Mouse (Mus musculus) forebrain, postnatal 0 days (tissue): ENCODE results near the gene Rassf2. TPM values are rescaled to one million over a fixed set of nuclear protein-coding genes. Genes with fewer than 3 reads are reported as not detected.

Source experiments
- ATAC-seq: fragments of 200-750 bp; cut with Nextera tagmentation; 2 replicates; pipeline ENCODE4 v1.8.0; 2017; ENCODE audit warnings: mild to moderate bottlenecking, moderate library complexity
- DNase-seq: peaks from one replicate; pipeline ENCODE4 v3.0.0-alpha.2; 2015
- H3K27ac ChIP-seq: fragments of 300-500 bp; sonication (generic); 2 replicates; pipeline ENCODE4 v1.5.1; 2014; ENCODE audit warnings: low read depth, mild to moderate bottlenecking, antibody characterized with exemption, low read length, moderate library complexity, mixed read lengths
- H3K27me3 ChIP-seq: fragments of 300-500 bp; sonication (generic); 2 replicates; pipeline ENCODE4 v1.6.1; 2014; ENCODE audit warnings: mild to moderate bottlenecking, low read length, mixed read lengths; ENCODE audit not compliant: insufficient read depth
- H3K36me3 ChIP-seq: fragments of 300-500 bp; sonication (generic); 2 replicates; pipeline ENCODE4 v1.6.1; 2014; ENCODE audit warnings: mild to moderate bottlenecking, moderate library complexity; ENCODE audit not compliant: insufficient read depth
- H3K4me1 ChIP-seq: fragments of 300-500 bp; sonication (generic); 2 replicates; pipeline ENCODE4 v1.6.1; 2014; ENCODE audit warnings: antibody characterized with exemption; ENCODE audit not compliant: insufficient read depth
- H3K4me2 ChIP-seq: fragments of 300-500 bp; sonication (generic); 2 replicates; pipeline ENCODE4 v1.6.1; 2014; ENCODE audit warnings: low read depth, mild to moderate bottlenecking, moderate library complexity
- H3K4me3 ChIP-seq: fragments of 300-500 bp; sonication (generic); 2 replicates; pipeline ENCODE4 v1.5.1; 2014; ENCODE audit warnings: low read depth, low read length, mixed read lengths
- H3K9ac ChIP-seq: fragments of 300-500 bp; sonication (generic); 2 replicates; pipeline ENCODE4 v1.6.1; 2014; ENCODE audit warnings: mild to moderate bottlenecking
- H3K9me3 ChIP-seq: fragments of 300-500 bp; sonication (generic); 2 replicates; pipeline ENCODE4 v1.6.1; 2016; ENCODE audit warnings: low read length
- CTCF ChIP-seq: sonication (generic); IDR thresholded peaks from 2 replicates; pipeline ENCODE4 v1.5.1; 2016; ENCODE audit warnings: antibody characterized with exemption, control low read depth, low read depth
- WGBS: fragments of 180-500 bp; shearing (Covaris S2); extraction: QIAGEN DNeasy Blood & Tissue Kit; methylation state at CpG from one replicate; pipeline ENCODE4 v1.1.7; 2014; 5-methylcytosine and 5-hydroxymethylcytosine counted together
- polyA plus RNA-seq: library from polyadenylated mRNA; unstranded; fragments of >200 nt; fragmentation: Nextera tagmentation; extraction: Ambion mirVana; gene quantifications from 2 replicates; pipeline ENCODE4 v1.2.1, GENCODE M21; 2015
- total RNA-seq: library from RNA; depleted of rRNA; stranded (reverse); fragments of >200 nt; gene quantifications from 2 replicates; pipeline ENCODE4 v1.2.3, GENCODE M21; 2014

Gene Rassf2
- total and polyA plus RNA-seq, 2 experiments from 2014 or later = 19.4 to 32.8 TPM

- H3K4me1 ChIP-seq = no peaks in the 10 kb centered on the region
- no peaks in the 10 kb centered on the region for H3K27me3 ChIP-seq
- no peak overlapping the region for H3K27ac ChIP-seq
- no peak overlapping the region for H3K4me2 ChIP-seq
- DNase-seq (no peak), ATAC-seq (no peak)
- TF ChIP-seq CTCF = no peak
- H3K9ac ChIP-seq = no peak overlapping the region
- WGBS = 90% methylated on average over 11 of the region's 11 CpGs
- H3K4me3 ChIP-seq = no peak overlapping the region
- no peaks in the 10 kb centered on the region for H3K9me3 ChIP-seq
- no peaks in the 10 kb centered on the region for H3K36me3 ChIP-seq
These were observed 18.2 kb upstream of the Rassf2 start for GRCm38 (mm10) chr2:132048143-132048772.

GRCm38 (mm10) chr2:132047364-132047763 is 17.3 kb upstream of the Rassf2 start:
- ATAC-seq (no peak), DNase-seq (no peak)
- Histone ChIP-seq H3K27me3 (no peaks in the 10 kb centered on the region), H3K4me2 (no peak overlapping the region), H3K27ac (no peak overlapping the region), H3K4me3 (no peak overlapping the region), H3K36me3 (no peaks in the 10 kb centered on the region), H3K4me1 (no peaks in the 10 kb centered on the region), H3K9ac (no peak overlapping the region), H3K9me3 (no peaks in the 10 kb centered on the region)
- 84% methylated on average over 4 of the region's 4 CpGs for WGBS
- no peak for TF ChIP-seq CTCF

GRCm38 (mm10) chr2:132046659-132047058 is 16.6 kb upstream of the Rassf2 start:
- ATAC-seq (no peak), DNase-seq (no peak)
- H3K36me3 ChIP-seq = no peaks in the 10 kb centered on the region
- no peak overlapping the region for H3K4me2 ChIP-seq
- no peaks in the 10 kb centered on the region for H3K27me3 ChIP-seq
- H3K9ac ChIP-seq = no peak overlapping the region
- 92% methylated on average over 4 of the region's 4 CpGs for WGBS
- no peak overlapping the region for H3K4me3 ChIP-seq
- H3K9me3 ChIP-seq = no peaks in the 10 kb centered on the region
- H3K4me1 ChIP-seq = no peaks in the 10 kb centered on the region
- H3K27ac ChIP-seq = no peak overlapping the region
- no peak for TF ChIP-seq CTCF

- 64% methylated on average over 15 of the region's 15 CpGs for WGBS
- Histone ChIP-seq H3K36me3 (no peaks in the 10 kb centered on the region), H3K27me3 (no peaks in the 10 kb centered on the region), H3K9ac (no peak overlapping the region), H3K4me2 (no peak overlapping the region), H3K4me1 (no peaks in the 10 kb centered on the region), H3K9me3 (no peaks in the 10 kb centered on the region), H3K27ac (peak overlapping the region; percentile 15; the same call in 1 of the 2 replicates), H3K4me3 (no peak overlapping the region)
- no peak for TF ChIP-seq CTCF
- no peak for DNase-seq
- no peak for ATAC-seq
These were observed 14.5 kb upstream of the Rassf2 start for GRCm38 (mm10) chr2:132044320-132045274.

GRCm38 (mm10) chr2:132043101-132043621 is 13.1 kb upstream of the Rassf2 start:
- Histone ChIP-seq H3K36me3 (no peaks in the 10 kb centered on the region), H3K27me3 (no peaks in the 10 kb centered on the region), H3K4me2 (no peak overlapping the region), H3K9me3 (no peaks in the 10 kb centered on the region), H3K4me1 (no peaks in the 10 kb centered on the region), H3K9ac (no peak overlapping the region), H3K4me3 (no peak overlapping the region), H3K27ac (no peak overlapping the region)
- DNase-seq (peak; percentile 54), ATAC-seq (peak; percentile 83)
- no peak for TF ChIP-seq CTCF
- 43% methylated on average over 13 of the region's 13 CpGs for WGBS

GRCm38 (mm10) chr2:132039894-132040293 is 9.8 kb upstream of the Rassf2 start:
- Histone ChIP-seq H3K9ac (no peak overlapping the region), H3K27me3 (no peaks in the 10 kb centered on the region), H3K4me2 (no peak overlapping the region), H3K36me3 (no peaks in the 10 kb centered on the region), H3K27ac (no peak overlapping the region), H3K4me3 (no peak overlapping the region), H3K4me1 (no peaks in the 10 kb centered on the region), H3K9me3 (no peaks in the 10 kb centered on the region)
- no peak for TF ChIP-seq CTCF
- ATAC-seq = no peak
- 69% methylated on average over 7 of the region's 7 CpGs for WGBS
- no peak for DNase-seq

GRCm38 (mm10) chr2:132036326-132036725 is 6.3 kb upstream of the Rassf2 start:
- no peaks in the 10 kb centered on the region for H3K27me3 ChIP-seq
- no peak for ATAC-seq
- H3K4me2 ChIP-seq = no peak overlapping the region
- H3K4me3 ChIP-seq = no peak overlapping the region
- 82% methylated on average over 5 of the region's 5 CpGs for WGBS
- no peaks in the 10 kb centered on the region for H3K36me3 ChIP-seq
- no peak overlapping the region for H3K9ac ChIP-seq
- peaks cover under 1% of the 10 kb centered on the region; the same call in 1 of the 2 replicates for H3K4me1 ChIP-seq
- no peak for DNase-seq
- H3K27ac ChIP-seq = no peak overlapping the region
- H3K9me3 ChIP-seq = no peaks in the 10 kb centered on the region
- TF ChIP-seq CTCF = no peak
